In genomic region chr5:24381988-24382387, GRCm38 (mm10) we compare ENCODE assay signal across 30 mouse cellular contexts. TPM values are rescaled to one million over a fixed set of nuclear protein-coding genes. Genes with fewer than 3 reads are reported as not detected.
"Had no signal": no experiment of that assay in that cellular context is flagged by ENCODE, and none has a peak within 500 bp of the region (broad histone marks: within the 10 kb centered on the region; RNA-seq: fewer than 3 reads in every experiment).

No protein-coding gene starts in this region.

- H3K4me2 ChIP-seq: embryonic facial prominence, embryonic 12.5 days; embryonic facial prominence, embryonic 13.5 days; embryonic facial prominence, embryonic 15.5 days; forebrain, embryonic 12.5 days; forebrain, embryonic 15.5 days had no signal

- H3K9me3 ChIP-seq: embryonic facial prominence, embryonic 10.5 days; embryonic facial prominence, embryonic 12.5 days; embryonic facial prominence, embryonic 13.5 days; embryonic facial prominence, embryonic 15.5 days; forebrain, embryonic 10.5 days; forebrain, embryonic 12.5 days; forebrain, embryonic 13.5 days; forebrain, embryonic 15.5 days had no signal

- H3K9ac ChIP-seq: embryonic facial prominence, embryonic 12.5 days; embryonic facial prominence, embryonic 13.5 days; embryonic facial prominence, embryonic 15.5 days; forebrain, embryonic 12.5 days; forebrain, embryonic 13.5 days; forebrain, embryonic 15.5 days; forebrain, postnatal 0 days had no signal

- H3K27ac ChIP-seq: embryonic facial prominence, embryonic 10.5 days; embryonic facial prominence, embryonic 12.5 days; embryonic facial prominence, embryonic 13.5 days; embryonic facial prominence, embryonic 15.5 days; forebrain, embryonic 12.5 days; forebrain, embryonic 13.5 days; gastrocnemius, adult 2 months; heart, adult 2 months had no signal

- H3K4me3 ChIP-seq: embryonic facial prominence, embryonic 10.5 days; embryonic facial prominence, embryonic 12.5 days; embryonic facial prominence, embryonic 13.5 days; embryonic facial prominence, embryonic 15.5 days; erythroblast, embryonic 14.5 days; forebrain, embryonic 12.5 days; forebrain, embryonic 15.5 days; gastrocnemius, adult 2 months; heart, adult 2 months had no signal

- H3K36me3 ChIP-seq: embryonic facial prominence, embryonic 10.5 days; embryonic facial prominence, embryonic 12.5 days; embryonic facial prominence, embryonic 13.5 days; embryonic facial prominence, embryonic 15.5 days; forebrain, embryonic 10.5 days; forebrain, embryonic 12.5 days; forebrain, embryonic 15.5 days had no signal

- DNase-seq: cerebellum, adult 8-10 months; cerebellum, adult 9-11 months; cerebellum, postnatal 10 days; cerebellum, postnatal 14 days; cerebellum, postnatal 25 days; cerebellum, postnatal 36 days; embryo, embryonic 11 days; forebrain, postnatal 0 days; gastrocnemius, adult 2 months; gastrocnemius, postnatal 10 days; gastrocnemius, postnatal 14 days; gastrocnemius, postnatal 25 days; gastrocnemius, postnatal 36 days; heart, adult 11 months; heart, adult 18-20 months; heart, adult 2 months had no signal

- ATAC-seq: forebrain, embryonic 13.5 days; forebrain, embryonic 14.5 days; forebrain, embryonic 15.5 days; forebrain, embryonic 16.5 days; forebrain, postnatal 0 days had no signal

RNA-seq across cellular contexts. Expression of gene Atg9b, which starts 10.0 kb away (rescaled TPM):
- total RNA-seq: gastrocnemius, postnatal 36 days had no signal

RNA-seq across cellular contexts. Expression of gene Nos3, which starts 17.4 kb away (rescaled TPM):
- total RNA-seq: granulocyte monocyte progenitor cell, adult 5-6 weeks had no signal

RNA-seq across cellular contexts. Expression of gene Kcnh2, which starts 30.6 kb away (rescaled TPM):
- total RNA-seq: granulocyte monocyte progenitor cell, adult 5-6 weeks had no signal
- polyA plus RNA-seq: erythroblast, embryonic 14.5 days had no signal

RNA-seq across cellular contexts. Expression of gene Asic3, which starts 31.2 kb away (rescaled TPM):
- total RNA-seq: common myeloid progenitor, adult 5-6 weeks; forebrain, postnatal 0 days; granulocyte monocyte progenitor cell, adult 5-6 weeks; heart, adult 18-20 months had no signal
- polyA plus RNA-seq: erythroblast, embryonic 14.5 days; forebrain, embryonic 10.5 days; forebrain, embryonic 11.5 days; forebrain, embryonic 13.5 days; forebrain, embryonic 14.5 days had no signal
